Mouse (Mus musculus): ENCODE data around the gene Irf1.
"Not testable (repeated sequence)": the region's sequence is repeated elsewhere in the genome, so short reads cannot be mapped to it uniquely, and the experiment has no call there.

The Irf1 gene

DNA sequence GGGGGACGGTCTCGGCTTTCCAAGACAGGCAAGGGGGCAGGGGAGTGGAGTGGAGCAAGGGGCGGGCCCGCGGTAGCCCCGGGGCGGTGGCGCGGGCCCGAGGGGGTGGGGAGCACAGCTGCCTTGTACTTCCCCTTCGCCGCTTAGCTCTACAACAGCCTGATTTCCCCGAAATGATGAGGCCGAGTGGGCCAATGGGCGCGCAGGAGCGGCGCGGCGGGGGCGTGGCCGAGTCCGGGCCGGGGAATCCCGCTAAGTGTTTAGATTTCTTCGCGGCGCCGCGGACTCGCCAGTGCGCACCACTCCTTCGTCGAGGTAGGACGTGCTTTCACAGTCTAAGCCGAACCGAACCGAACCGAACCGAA, at the start of gene Irf1:
Gene Irf1, plus strand, starts transcription at position 255 of the 365 bp plus-strand sequence.
- DNase-seq (ENCODE audit: low spot score in 2 of 2): peak; percentile 54 to 88

DNA sequence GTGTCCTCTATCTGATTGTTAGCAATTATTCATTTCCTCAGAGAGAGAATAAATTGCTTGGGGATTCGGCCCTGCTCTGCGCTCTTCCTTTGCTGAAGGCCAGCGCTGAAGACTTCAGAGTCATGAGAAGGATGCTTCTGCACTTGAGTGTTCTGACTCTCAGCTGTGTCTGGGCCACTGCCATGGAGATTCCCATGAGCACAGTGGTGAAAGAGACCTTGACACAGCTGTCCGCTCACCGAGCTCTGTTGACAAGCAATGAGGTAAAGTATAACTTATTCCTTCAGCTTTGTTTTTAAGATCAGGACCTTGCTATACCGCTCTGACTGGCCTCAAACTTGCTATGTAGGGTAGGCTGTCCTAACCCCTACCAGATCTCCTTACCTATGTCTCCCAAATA, 49.1 kb upstream of the Irf1 start, which contains the start of gene Il5:
Gene Il5, plus strand, starts transcription at position 80 of the 400 bp plus-strand sequence.
- no peak for DNase-seq (ENCODE audit: low spot score in 2 of 2)

DNA sequence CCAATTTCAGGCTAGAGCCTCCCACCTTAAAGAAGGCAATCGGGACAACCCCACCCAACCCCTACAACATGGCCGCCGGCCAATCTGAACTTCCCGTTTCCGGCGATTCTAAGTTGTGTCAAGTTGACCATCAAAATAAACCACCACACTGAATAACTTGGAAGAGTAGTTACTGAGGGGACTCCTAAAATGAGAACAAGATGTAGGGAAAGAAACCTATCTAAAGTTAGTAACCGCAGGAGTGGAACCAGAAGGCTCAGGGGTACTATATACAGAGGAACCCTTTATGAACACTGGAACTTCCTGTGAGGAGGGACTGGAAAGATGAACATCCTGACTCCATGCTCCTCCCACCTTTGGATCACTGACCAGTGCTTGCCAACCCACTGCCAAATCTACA, 38.4 kb upstream of the Irf1 start:
- no peak for DNase-seq (ENCODE audit: low spot score in 2 of 2)

DNA sequence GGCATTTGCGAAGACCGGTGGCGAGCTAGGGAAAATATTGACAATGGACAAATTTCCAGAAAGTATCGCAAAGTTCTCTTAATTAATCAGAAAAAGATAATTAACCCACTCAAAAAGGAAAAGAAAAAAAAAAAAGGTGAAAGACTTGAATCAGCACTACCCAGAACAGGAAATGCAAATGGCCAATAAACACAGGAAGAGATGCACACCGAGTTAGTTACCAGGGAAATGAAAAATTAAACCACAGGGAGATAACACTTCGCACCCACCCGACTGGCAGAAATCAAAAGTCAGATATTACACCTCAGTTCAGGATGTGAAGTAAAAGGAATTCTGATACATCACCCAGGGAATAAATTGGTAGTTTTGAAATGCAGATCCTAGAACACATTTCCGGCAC, 37.6 kb upstream of the Irf1 start:
- no peak for DNase-seq (ENCODE audit: low spot score in 2 of 2)

DNA sequence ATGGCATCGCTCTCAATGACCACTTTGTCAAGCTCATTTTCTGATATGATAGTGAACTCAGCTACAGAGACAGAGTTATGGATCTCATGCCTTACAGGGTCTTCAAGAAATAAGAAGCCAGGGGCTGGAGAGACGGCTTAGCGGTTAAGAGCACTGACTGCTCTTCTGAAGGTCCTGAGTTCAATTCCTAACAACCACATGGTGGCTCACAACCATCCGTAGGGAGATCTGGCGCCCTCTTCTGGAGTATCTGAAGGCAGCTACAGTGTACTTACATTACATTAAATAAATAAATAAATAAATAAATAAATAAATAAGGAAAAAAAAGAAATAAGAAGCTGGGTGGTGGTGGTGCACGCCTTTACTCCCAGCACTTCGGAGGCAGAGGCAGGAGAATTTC, 36.0 kb upstream of the Irf1 start:
- DNase-seq (ENCODE audit: low spot score in 2 of 2): no peak

DNA sequence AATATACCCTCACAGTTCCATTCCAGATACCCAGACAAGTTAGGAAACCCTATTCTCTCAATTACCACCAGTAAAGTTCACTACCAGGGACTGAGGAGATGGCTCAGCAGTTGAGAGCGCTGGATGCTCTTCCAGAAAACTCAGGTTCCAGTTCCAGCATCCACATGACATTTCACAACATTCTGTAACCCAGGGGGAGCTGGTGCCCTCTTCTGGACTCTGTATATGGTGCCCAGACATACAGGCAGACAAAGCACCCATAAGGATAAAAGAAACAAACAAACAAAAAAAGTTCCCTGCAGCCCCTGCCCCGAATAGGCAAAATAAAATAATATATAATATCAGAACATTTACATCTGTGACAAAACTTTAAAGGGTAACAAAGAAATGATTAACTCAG, 35.4 kb upstream of the Irf1 start:
- no peak for DNase-seq (ENCODE audit: low spot score in 2 of 2)

DNA sequence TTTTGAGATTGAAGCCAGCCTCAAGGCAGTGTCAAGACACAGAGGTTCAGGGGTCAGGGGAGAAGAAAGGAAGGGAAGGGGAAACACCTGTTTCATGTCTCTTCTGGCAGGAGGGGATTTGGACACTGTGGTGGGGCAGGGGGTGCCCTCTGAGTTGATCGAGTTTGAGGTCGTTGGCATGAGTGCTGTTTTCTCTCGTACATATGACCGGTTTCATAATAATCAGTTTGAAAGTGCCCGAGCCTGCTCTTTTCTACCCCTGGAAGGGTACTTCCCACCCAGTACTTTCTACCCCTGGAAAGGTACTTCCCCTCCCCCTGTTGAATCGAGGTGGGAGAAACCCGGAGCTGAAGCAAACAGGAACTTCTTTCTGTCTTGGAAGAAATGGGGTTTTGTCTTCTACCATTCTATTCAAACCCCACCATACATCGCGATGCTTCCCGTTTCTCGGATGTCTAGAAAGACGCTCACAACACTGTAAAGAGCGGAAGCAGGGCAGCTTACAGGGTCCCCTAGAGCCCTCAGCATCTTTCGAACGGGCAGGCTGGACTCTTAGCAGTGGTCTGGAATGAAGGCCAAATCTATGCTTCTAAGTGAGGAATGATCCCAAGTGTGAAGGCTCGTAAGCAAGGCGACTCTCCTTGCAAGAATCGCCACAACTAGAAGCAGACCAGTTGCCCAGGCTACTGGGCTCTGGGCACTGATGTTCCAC, 34.7 kb upstream of the Irf1 start:
- no peak for DNase-seq (ENCODE audit: low spot score in 2 of 2)

DNA sequence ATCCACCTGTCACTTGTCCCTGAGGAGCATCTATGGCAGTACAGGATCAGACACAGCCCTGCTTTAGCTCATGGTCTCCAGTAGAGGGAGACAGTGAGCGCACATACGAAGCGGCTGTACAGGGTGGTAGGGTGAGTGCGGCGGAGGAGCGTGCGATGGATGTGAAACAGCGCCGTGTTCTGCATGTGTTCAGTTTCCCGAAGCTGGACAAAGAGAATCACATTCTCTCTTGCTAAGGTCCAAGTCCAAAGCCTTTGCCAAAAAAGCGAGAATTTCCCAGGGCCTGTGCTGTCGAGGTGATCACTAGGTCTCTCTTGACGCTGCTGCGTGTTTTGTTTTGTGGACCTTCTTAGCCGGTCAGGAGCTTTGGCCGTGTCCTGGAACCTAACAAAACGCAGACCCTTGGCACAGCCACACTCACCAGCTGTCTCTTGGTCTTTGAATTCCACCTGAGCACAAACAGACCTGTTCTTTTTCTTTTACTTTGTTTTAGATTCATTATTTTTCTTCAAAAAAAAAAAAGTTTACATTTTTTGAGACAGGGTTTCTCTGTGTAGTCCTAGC, 34.0 kb upstream of the Irf1 start:
- DNase-seq (ENCODE audit: low spot score in 2 of 2): peak in 1 of 2 experiments; percentile 51

DNA sequence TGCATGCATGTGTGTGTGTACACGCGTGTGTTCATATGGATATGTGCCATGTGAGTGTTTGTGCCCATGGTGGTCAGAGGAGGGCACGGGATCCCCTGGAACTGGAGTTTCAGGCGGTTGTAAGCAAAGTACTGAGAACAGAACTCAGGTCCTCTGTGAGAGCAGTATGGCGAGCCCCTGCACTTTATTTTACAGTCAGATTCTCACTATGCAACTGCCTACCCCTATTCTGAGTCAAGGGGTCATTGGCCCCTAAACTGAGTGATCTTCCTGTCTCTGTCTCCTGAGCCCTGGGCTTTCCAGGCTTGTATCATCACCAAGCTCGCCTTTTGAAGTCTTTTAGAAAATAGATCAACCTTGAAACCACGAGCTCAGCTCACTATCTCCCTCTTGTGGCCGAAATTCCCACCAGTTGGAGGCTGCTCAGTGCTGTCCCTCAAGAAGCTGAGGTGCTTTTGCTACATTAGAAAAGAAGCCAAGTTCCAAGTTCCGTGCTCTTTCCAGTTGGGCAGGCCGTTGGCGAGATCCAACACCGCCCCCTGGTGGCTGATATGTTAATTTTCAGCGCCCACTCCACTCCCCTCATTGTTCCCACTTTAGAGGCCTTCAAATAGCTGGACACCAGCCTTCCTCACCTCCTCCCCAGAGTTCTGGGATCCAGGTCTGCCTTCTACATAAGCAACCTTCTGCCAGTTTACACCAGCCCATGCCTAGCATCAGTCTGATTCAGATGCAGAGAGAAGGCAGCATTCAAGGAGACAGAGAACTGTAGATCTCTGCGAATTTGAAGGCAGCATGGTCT, 32.8 kb upstream of the Irf1 start:
- DNase-seq (ENCODE audit: low spot score in 2 of 2): peak; percentile 35 to 79

DNA sequence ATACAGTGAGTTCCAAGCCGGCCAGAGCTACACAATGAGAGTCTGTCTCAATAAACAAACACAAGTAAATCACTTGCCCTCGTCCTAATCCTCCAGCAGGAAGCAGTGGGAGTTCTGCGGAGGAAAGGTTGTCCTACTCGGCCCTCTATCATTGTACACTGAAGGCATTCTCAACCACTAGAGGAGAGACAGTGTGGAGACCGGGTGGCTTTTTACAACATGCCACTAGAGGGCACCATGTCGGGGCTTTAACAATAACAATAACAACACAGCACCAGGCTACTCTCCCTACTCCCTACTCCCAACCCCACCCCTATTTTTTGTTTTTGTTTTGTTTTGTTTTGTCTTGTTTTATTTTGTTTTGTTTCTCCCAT, 32.3 kb upstream of the Irf1 start:
- DNase-seq (ENCODE audit: low spot score in 2 of 2): peak in 1 of 2 experiments; percentile 71

DNA sequence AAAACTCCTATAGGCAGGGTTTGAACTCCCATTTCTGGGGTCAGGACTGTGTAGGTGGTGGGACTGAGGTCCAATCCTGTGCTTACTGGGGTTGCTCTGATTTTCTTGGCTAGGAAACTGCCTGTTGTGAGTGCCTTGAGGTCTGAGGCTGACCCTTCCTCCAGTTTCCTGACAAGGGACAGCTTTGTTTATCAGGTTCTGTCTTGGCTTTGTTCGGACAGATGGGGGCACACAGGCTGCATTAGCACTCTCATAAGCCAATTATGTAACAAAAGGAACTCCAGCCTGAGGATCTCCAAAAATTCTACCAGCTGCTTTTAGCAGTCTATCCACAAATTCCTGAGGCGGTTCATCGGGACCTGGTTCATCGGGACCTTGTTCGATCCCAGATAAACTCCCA, 27.5 kb upstream of the Irf1 start:
- no peak for DNase-seq (ENCODE audit: low spot score in 2 of 2)

DNA sequence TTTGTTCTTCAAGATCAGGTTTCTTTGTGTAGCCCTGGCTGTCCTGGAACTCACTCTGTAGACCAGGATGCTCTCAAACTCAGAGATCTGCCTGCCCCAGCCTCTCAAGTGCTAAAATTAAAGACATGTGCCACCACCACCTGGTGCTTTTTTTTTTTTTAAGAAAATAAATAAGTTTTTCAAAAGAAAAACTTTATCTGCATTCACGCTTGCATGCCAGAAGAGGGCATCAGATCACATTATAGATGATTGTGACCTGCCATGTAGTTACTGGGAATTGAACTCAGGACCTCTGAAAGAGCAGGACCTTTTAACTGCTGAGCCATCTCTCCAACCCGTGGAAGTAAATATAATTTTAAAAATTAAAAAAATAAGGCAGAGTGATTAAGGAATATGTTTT, 24.6 kb upstream of the Irf1 start:
- DNase-seq (ENCODE audit: low spot score in 2 of 2): no peak

DNA sequence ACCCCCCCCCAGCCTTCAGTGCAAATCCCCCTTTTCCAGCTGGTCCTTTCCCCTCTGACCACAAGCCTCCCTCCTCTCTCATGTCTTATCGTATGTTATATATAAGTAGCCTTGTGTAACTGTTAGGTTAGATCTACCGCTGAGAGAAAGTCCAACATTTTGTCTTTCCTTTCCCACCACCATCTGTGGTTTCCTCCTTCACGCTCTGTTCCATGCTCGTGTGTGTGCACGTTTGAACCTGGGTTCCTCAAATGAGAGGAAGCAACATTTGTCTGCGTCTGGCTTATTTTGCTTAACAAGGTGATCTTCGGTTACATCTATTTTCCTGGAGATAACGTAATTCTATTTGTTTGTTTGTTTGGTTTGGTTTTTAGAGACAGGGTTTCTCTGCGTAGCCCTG, 21.8 kb upstream of the Irf1 start:
- no peak for DNase-seq (ENCODE audit: low spot score in 2 of 2)

DNA sequence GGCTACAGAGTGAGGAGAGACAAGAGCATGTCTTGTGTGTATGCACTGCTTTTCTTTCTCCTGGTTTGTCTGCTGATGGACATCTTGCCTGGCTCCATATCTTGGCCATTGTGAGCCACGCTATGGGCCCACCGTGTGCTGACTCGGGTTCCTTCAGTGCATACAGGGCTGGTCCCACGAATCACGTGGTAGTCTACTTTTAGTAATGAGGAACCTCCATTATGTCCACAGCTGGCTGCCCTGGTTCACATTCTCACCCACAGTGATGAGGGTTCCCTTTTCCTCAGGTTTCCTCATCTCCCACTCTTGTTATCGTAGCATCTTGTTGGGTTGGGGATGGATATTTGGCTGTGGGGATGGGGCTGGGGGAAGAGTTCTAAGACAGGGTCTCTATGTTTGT, 21.2 kb upstream of the Irf1 start:
- DNase-seq (ENCODE audit: low spot score in 2 of 2): no peak

DNA sequence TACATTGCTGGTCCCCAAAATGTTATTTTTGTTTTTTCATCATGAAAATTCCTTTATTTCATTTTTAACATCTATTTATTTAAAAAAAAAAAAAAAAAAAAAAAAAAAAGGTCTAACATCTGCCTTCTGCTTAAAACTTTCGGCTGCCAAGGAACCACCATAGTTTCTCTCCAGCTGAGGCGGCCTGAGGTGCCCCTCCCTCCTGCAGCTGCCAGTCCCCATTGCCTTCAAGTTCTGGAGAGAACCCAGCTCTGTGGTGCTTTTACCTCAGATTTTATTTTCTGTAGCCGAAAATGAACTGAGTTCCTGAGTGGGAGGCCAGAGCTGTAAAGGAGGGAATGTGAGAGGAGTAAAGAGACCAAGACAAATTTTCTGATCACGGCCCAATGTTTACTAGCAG, 20.5 kb upstream of the Irf1 start:
- no peak for DNase-seq (ENCODE audit: low spot score in 2 of 2)

DNA sequence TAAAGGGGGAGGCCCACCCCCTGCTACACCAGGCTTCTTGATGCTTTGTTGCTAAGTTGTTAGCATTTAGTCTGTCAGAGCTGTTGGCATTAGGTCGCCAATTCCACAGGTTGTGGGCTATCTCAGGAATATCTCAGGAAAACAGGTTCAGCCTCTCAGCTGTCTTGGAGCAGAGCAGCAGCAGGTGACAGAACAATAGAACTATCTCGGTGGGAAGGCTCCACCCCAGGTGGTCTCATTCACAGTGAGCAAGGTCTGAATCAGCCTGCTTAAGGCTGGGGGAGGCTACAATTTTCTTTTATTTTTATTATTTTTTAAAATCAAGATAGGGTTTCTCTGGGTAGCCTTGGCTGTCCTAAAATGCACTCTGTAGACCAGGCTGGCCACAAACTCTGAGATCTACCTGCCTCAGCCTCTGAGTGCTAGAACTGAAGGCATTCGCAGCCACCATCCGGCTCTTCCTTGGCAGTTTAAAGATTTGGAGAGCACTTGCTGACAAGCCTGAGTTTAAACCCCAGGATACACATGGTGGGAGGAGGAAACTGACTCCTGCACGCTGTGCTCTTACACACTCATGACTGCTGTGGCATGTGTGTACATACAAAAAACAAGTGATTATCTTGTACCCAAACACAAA, 20.0 kb upstream of the Irf1 start:
- no peak for DNase-seq (ENCODE audit: low spot score in 2 of 2)

DNA sequence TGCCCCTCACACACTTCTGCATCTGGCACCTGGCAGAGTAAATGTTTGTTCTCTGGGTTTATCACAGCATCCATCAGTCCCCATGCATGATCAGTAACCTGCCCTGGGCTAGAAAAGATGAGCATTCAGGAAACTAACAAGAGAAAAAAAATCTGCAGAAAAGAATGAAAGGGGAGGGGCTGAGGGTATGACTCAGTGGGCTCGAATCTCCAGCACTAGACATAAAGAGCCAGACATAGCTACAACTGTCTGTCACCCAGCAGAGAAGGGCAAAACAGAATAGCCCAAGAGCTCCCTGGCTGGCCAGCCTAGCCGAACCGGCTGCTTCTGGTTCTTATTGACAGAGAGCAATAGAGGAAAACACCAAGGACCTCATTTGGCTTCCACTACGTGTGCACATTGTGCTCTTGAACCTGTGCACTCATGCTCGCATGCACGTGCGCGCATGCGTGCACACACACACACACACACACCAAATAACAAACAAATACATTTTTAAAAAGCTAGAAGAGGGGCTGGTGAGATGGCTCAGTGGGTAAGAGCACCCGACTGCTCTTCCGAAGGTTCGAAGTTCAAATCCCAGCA, 14.7 kb upstream of the Irf1 start:
- no peak for DNase-seq (ENCODE audit: low spot score in 2 of 2)

DNA sequence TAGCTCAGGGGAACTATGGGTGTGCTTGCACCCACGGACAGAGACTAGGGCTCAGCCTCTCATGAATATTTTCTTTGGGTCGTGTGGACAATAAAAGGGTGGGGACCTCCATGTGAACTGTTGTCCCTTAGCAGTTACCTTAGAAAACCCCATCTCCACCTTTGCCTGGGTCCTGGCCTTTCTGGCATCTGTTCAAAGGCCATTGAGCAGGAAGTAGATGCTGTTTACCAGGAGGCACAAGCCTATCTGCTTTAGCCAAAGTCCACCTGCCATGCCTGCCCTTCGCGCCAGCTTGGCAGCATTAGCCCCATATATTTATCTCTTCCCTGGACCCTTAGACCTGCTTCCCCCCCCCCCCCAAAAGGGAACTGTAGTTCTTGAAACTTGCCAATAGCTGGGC, 12.2 kb upstream of the Irf1 start:
- DNase-seq (ENCODE audit: low spot score in 2 of 2): no peak

DNA sequence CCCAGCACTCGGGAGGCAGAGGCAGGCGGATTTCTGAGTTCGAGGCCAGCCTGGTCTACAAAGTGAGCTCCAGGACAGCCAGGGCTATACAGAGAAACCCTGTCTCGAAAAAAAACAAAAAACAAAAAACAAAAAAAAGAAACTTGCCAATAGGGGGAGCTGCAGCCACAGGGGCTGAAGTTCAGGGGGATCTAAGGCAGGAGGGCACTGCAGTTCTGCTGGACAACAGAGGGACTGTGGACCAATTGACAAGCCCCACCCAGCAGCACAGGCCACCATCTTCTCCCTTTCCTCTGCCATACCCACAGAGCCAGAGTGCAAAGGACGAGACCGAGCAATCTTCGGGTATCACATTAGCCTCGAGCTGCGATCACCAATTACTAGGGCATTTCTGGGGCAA, 11.8 kb upstream of the Irf1 start:
- DNase-seq (ENCODE audit: low spot score in 2 of 2): not testable (repeated sequence)

DNA sequence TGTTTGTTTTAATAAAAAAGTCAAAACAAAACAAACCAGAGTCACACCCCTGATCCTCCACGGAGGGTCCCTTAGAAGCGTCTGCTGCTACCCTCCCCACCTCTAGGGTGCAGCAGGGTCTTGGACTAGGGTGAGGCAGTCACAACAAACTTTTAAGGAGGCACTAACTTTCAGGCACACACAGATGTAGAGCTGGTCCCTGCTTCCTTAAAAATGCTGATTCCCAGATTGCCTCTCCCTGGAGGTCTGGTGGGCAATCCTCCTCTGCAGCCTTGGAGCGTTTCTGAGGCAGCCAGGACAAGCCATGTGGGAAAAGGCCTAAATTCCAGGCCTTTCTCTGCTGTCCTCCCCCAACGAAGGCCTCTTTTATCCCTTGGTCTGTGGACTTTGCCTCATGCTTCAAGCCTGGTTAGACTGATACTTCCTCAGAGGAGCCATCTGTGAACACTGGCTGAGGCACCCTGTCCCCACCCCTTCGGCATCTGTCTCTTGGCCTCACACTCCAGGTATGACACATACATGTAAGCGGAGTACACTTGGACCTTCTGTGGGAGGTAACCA, 10.9 kb upstream of the Irf1 start:
- DNase-seq (ENCODE audit: low spot score in 2 of 2): no peak

DNA sequence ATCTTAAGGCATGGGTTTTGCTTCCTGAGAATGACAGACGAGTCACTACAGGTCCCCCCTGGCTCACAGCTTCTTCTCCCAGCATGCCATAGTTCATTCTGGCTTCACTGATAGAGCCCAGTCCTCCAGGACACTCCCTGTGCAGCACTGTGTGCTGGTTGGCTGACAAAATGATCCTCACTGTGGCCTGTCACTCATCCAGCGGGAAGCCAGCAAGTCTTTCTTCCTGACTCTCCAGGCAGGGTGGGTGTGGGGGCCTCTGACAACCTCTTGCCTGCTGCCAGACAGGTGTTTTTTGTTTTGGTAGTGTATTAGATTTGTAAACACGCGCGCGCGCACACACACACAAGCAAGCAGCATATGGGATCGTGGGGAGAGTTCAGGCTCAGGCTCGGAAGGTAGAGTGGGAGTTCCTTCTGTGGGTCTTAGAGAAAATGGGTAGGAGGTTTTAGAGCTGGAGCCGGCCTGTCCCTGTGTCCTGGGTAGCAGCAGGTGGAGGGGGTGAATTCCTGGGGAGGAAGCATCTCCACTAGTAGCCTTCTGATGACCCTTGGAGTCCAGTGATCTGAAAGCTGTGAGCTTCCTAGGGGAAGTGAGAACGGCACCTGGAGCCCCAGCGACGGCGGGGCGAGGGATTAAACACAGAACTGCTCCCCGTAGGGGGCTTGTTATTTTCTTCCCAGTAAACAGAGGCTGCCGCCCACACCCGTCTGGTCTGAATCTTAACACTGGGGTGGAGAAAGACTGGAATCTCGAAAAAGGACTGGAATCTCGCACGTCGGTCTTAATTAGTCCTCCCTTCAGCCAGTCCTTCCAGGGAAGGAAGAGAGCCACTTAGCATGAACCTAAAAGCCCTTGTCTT, 10.0 kb upstream of the Irf1 start:
- DNase-seq (ENCODE audit: low spot score in 2 of 2): no peak
